Mouse (Mus musculus): ENCODE data around the gene Cnnm1. TPM values are rescaled to one million over a fixed set of nuclear protein-coding genes. Genes with fewer than 3 reads are reported as not detected.
"Not testable (repeated sequence)": the region's sequence is repeated elsewhere in the genome, so short reads cannot be mapped to it uniquely, and the experiment has no call there.

The Cnnm1 gene
- total RNA-seq, 4 experiments from 2014 or later, result 0.07 to 0.11 (median 0.08) TPM; not detected in 1

GRCm38 (mm10) chr19:43465076-43465475 lies 24.8 kb downstream of the Cnnm1 start:
- no peak for DNase-seq (ENCODE audit: low spot score in 2 of 2)

GRCm38 (mm10) chr19:43465601-43466255 lies 25.5 kb downstream of the Cnnm1 start:
- DNase-seq (ENCODE audit: low spot score in 2 of 2), result no peak

- no peak for DNase-seq (ENCODE audit: low spot score in 2 of 2)
Observed at GRCm38 (mm10) chr19:43467927-43468685, 27.9 kb downstream of the Cnnm1 start.

GRCm38 (mm10) chr19:43469333-43469732 lies 29.1 kb downstream of the Cnnm1 start:
- no peak for DNase-seq (ENCODE audit: low spot score in 2 of 2)

- DNase-seq (ENCODE audit: low spot score in 2 of 2), result no peak
Observed at GRCm38 (mm10) chr19:43472331-43472730, 32.1 kb downstream of the Cnnm1 start.

- DNase-seq (ENCODE audit: low spot score in 2 of 2), result no peak
Observed at GRCm38 (mm10) chr19:43472781-43473180, 32.5 kb downstream of the Cnnm1 start.

GRCm38 (mm10) chr19:43475642-43476041 lies 35.4 kb downstream of the Cnnm1 start:
- no peak for DNase-seq (ENCODE audit: low spot score in 2 of 2)

GRCm38 (mm10) chr19:43476063-43476462 lies 35.8 kb downstream of the Cnnm1 start:
- no peak for DNase-seq (ENCODE audit: low spot score in 2 of 2)

GRCm38 (mm10) chr19:43477436-43477835 lies 37.2 kb downstream of the Cnnm1 start:
- no peak for DNase-seq (ENCODE audit: low spot score in 2 of 2)

GRCm38 (mm10) chr19:43478891-43479290 lies 38.7 kb downstream of the Cnnm1 start:
- peak; percentile 17 to 23 for DNase-seq (ENCODE audit: low spot score in 2 of 2)

- DNase-seq (ENCODE audit: low spot score in 2 of 2), result no peak
Observed at GRCm38 (mm10) chr19:43479431-43479830, 39.2 kb downstream of the Cnnm1 start.

GRCm38 (mm10) chr19:43480512-43480911 lies 40.3 kb downstream of the Cnnm1 start:
- DNase-seq (ENCODE audit: low spot score in 2 of 2), result no peak

GRCm38 (mm10) chr19:43487429-43487828 lies 47.2 kb downstream of the Cnnm1 start:
- DNase-seq (ENCODE audit: low spot score in 2 of 2), result no peak

- not testable (repeated sequence) for DNase-seq (ENCODE audit: low spot score in 2 of 2)
Observed at GRCm38 (mm10) chr19:43493316-43493715, 53.1 kb downstream of the Cnnm1 start.

- no peak for DNase-seq (ENCODE audit: low spot score in 2 of 2)
Observed at GRCm38 (mm10) chr19:43493878-43494277, 53.6 kb downstream of the Cnnm1 start.

- no peak for DNase-seq (ENCODE audit: low spot score in 2 of 2)
Observed at GRCm38 (mm10) chr19:43494914-43495313, 54.7 kb downstream of the Cnnm1 start.

- DNase-seq (ENCODE audit: low spot score in 2 of 2), result peak; percentile 19 to 37
Observed at GRCm38 (mm10) chr19:43495846-43496245, 55.6 kb downstream of the Cnnm1 start.

GRCm38 (mm10) chr19:43497440-43497839 lies 57.2 kb downstream of the Cnnm1 start:
- peak in 1 of 2 experiments; percentile 15 for DNase-seq (ENCODE audit: low spot score in 2 of 2)

- peak in 1 of 2 experiments; percentile 17 for DNase-seq (ENCODE audit: low spot score in 2 of 2)
Observed at GRCm38 (mm10) chr19:43498874-43499273, 58.6 kb downstream of the Cnnm1 start.

GRCm38 (mm10) chr19:43502630-43503029 lies 62.4 kb downstream of the Cnnm1 start:
- DNase-seq (ENCODE audit: low spot score in 2 of 2), result no peak

GRCm38 (mm10) chr19:43503593-43503992 lies 63.4 kb downstream of the Cnnm1 start:
- DNase-seq (ENCODE audit: low spot score in 2 of 2), result not testable (repeated sequence)

- no peak for DNase-seq (ENCODE audit: low spot score in 2 of 2)
Observed at GRCm38 (mm10) chr19:43505441-43505840, 65.2 kb downstream of the Cnnm1 start.
